Mouse (Mus musculus) R1 (cell line): ENCODE results near the gene Tle6.

ENCODE experiments used
- DNase-seq: peaks from one replicate; pipeline ENCODE4 v3.0.0-alpha.2; 2018; ENCODE audit warnings: low read depth, low spot score

Gene Tle6

GRCm38 (mm10) chr10:81623441-81623840 lies 22.6 kb upstream of the Tle6 start:
- DNase-seq, result peak; percentile 96

GRCm38 (mm10) chr10:81620786-81621185 lies 19.9 kb upstream of the Tle6 start:
- peak; percentile 83 for DNase-seq

- no peak for DNase-seq
These were observed 19.1 kb upstream of the Tle6 start for GRCm38 (mm10) chr10:81619976-81620375.

GRCm38 (mm10) chr10:81615486-81615885 lies 14.6 kb upstream of the Tle6 start:
- peak; percentile 92 for DNase-seq

GRCm38 (mm10) chr10:81612779-81613178 lies 11.9 kb upstream of the Tle6 start:
- DNase-seq, result peak; percentile 59

- DNase-seq, result no peak
These were observed 7.4 kb upstream of the Tle6 start for GRCm38 (mm10) chr10:81608308-81608707.

- peak; percentile 100 for DNase-seq
These were observed 5.3 kb upstream of the Tle6 start, which contains the start of gene BC025920 for GRCm38 (mm10) chr10:81605974-81606751. TSS of gene BC025920 (plus strand) at chr10:81606270.

- DNase-seq, result no peak
These were observed 4.7 kb upstream of the Tle6 start for GRCm38 (mm10) chr10:81605666-81605973.

GRCm38 (mm10) chr10:81604968-81605665 lies 4.2 kb upstream of the Tle6 start:
- DNase-seq, result peak; percentile 91

- DNase-seq, result no peak
These were observed 3.4 kb upstream of the Tle6 start for GRCm38 (mm10) chr10:81604019-81604967.

- peak; percentile 84 for DNase-seq
These were observed 1.9 kb upstream of the Tle6 start for GRCm38 (mm10) chr10:81602741-81603151.

GRCm38 (mm10) chr10:81601396-81601905 lies 578 bp upstream of the Tle6 start:
- no peak for DNase-seq

GRCm38 (mm10) chr10:81600096-81600495 lies 777 bp downstream of the Tle6 start:
- no peak for DNase-seq

GRCm38 (mm10) chr10:81599630-81600029 lies 1.2 kb downstream of the Tle6 start:
- DNase-seq, result no peak

GRCm38 (mm10) chr10:81598871-81599270 lies 2.0 kb downstream of the Tle6 start:
- no peak for DNase-seq

GRCm38 (mm10) chr10:81598342-81598741 lies 2.5 kb downstream of the Tle6 start:
- no peak for DNase-seq

- no peak for DNase-seq
These were observed 3.5 kb downstream of the Tle6 start for GRCm38 (mm10) chr10:81597137-81597950.

- DNase-seq, result no peak
These were observed 4.3 kb downstream of the Tle6 start for GRCm38 (mm10) chr10:81596611-81597010.

GRCm38 (mm10) chr10:81595599-81595998 lies 5.3 kb downstream of the Tle6 start:
- DNase-seq, result no peak

GRCm38 (mm10) chr10:81593935-81594334 lies 6.9 kb downstream of the Tle6 start:
- no peak for DNase-seq

- no peak for DNase-seq
These were observed 7.7 kb downstream of the Tle6 start for GRCm38 (mm10) chr10:81593223-81593622.
